Mouse (Mus musculus): ENCODE results near the gene Apobec2. TPM values are rescaled to one million over a fixed set of nuclear protein-coding genes. Genes with fewer than 3 reads are reported as not detected.

Gene Apobec2
- polyA plus RNA-seq, 1 experiment, result 0.27 TPM

DNA sequence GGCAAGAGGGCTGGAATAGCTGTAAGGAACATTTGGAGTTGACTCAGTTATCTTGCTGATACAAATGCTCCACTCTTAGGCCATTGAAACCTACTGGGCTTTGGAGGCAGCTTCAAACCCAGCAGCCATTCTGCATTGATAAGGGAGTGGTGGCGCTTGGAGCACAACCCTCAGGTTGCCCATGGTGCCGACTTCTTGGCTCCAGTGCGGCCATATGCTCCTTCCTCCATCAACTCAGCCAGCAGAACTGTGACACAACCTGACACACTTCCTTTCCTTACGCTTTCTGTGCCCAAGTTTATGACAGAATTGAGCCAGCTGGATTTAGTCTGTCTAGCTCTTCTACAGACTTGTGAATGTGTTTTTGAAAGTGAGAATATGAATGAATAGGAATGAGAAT is 25.6 kb downstream of the Apobec2 start:
- Histone ChIP-seq H3K79me2 (ENCODE audit: control insufficient read depth, insufficient read depth) (peaks cover 85% of the 10 kb centered on the region), H3ac (ENCODE audit: control insufficient read depth, insufficient read length, low read depth) (no peak overlapping the region), H3K4me3 (ENCODE audit: insufficient read depth, poor library complexity, severe bottlenecking) (no peak overlapping the region), H3K79me3 (ENCODE audit: low read depth) (peaks cover 70% of the 10 kb centered on the region), H3K36me3 (ENCODE audit: control insufficient read depth, insufficient read depth) (peaks cover 28% of the 10 kb centered on the region), H3K27me3 (ENCODE audit: control insufficient read depth, insufficient read depth, insufficient read length) (no peaks in the 10 kb centered on the region)
- TF ChIP-seq FOSL1 (IDR thresholded peaks at IDR 0.05; ENCODE audit: insufficient read depth, low read length, poor library complexity, severe bottlenecking) (no peak), MAX (IDR thresholded peaks at IDR 0.05) (no peak), MYOD1 (IDR thresholded peaks at IDR 0.05; ENCODE audit: control insufficient read depth, insufficient read length, low read depth) (no peak), CTCF (IDR thresholded peaks at IDR 0.05; ENCODE audit: control insufficient read depth, insufficient read depth, insufficient read length) (no peak), MYOG (IDR thresholded peaks at IDR 0.05; ENCODE audit: control insufficient read depth, extremely low read depth, insufficient read length) (no peak)

GRCm38 (mm10) chr17:48404706-48405105 is 28.0 kb downstream of the Apobec2 start:
- peaks cover 93% of the 10 kb centered on the region for H3K79me2 ChIP-seq (ENCODE audit: control insufficient read depth, insufficient read depth)
- no peaks in the 10 kb centered on the region for H3K27me3 ChIP-seq (ENCODE audit: control insufficient read depth, insufficient read depth, insufficient read length)
- no peak for TF ChIP-seq MYOG (IDR thresholded peaks at IDR 0.05; ENCODE audit: control insufficient read depth, extremely low read depth, insufficient read length)
- no peak for TF ChIP-seq USF1 (IDR thresholded peaks at IDR 0.05; ENCODE audit: low read depth)
- no peak for TF ChIP-seq MYOD1 (IDR thresholded peaks at IDR 0.05; ENCODE audit: control insufficient read depth, insufficient read length, low read depth)
- TF ChIP-seq CEBPB (IDR thresholded peaks at IDR 0.05; ENCODE audit: low read depth), result no peak
- no peak for TF ChIP-seq CTCF (IDR thresholded peaks at IDR 0.05; ENCODE audit: control insufficient read depth, insufficient read depth, insufficient read length)
- TF ChIP-seq MAX (IDR thresholded peaks at IDR 0.05), result no peak
- no peak for TF ChIP-seq FOSL1 (IDR thresholded peaks at IDR 0.05; ENCODE audit: insufficient read depth, low read length, poor library complexity, severe bottlenecking)
- peaks cover 32% of the 10 kb centered on the region for H3K36me3 ChIP-seq (ENCODE audit: control insufficient read depth, insufficient read depth)
- no peak overlapping the region for H3K4me3 ChIP-seq (ENCODE audit: insufficient read depth, poor library complexity, severe bottlenecking)
- no peak overlapping the region for H3ac ChIP-seq (ENCODE audit: control insufficient read depth, insufficient read length, low read depth)
- H3K79me3 ChIP-seq (ENCODE audit: low read depth), result peaks cover 78% of the 10 kb centered on the region

- peaks cover 77% of the 10 kb centered on the region for H3K79me3 ChIP-seq (ENCODE audit: low read depth)
- no peak overlapping the region for H3K4me3 ChIP-seq (ENCODE audit: insufficient read depth, poor library complexity, severe bottlenecking)
- H3K36me3 ChIP-seq (ENCODE audit: control insufficient read depth, insufficient read depth), result peaks cover 39% of the 10 kb centered on the region
- H3K79me2 ChIP-seq (ENCODE audit: control insufficient read depth, insufficient read depth), result peaks cover 96% of the 10 kb centered on the region
- TF ChIP-seq USF1 (IDR thresholded peaks at IDR 0.05; ENCODE audit: low read depth), result no peak
- no peak for TF ChIP-seq MYOD1 (IDR thresholded peaks at IDR 0.05; ENCODE audit: control insufficient read depth, insufficient read length, low read depth)
- no peak for TF ChIP-seq CEBPB (IDR thresholded peaks at IDR 0.05; ENCODE audit: low read depth)
- no peak for TF ChIP-seq MYOG (IDR thresholded peaks at IDR 0.05; ENCODE audit: control insufficient read depth, extremely low read depth, insufficient read length)
- TF ChIP-seq MAX (IDR thresholded peaks at IDR 0.05), result no peak
- TF ChIP-seq CTCF (IDR thresholded peaks at IDR 0.05; ENCODE audit: control insufficient read depth, insufficient read depth, insufficient read length), result no peak
- TF ChIP-seq FOSL1 (IDR thresholded peaks at IDR 0.05; ENCODE audit: insufficient read depth, low read length, poor library complexity, severe bottlenecking), result no peak
- H3K27me3 ChIP-seq (ENCODE audit: control insufficient read depth, insufficient read depth, insufficient read length), result no peaks in the 10 kb centered on the region
- no peak overlapping the region for H3ac ChIP-seq (ENCODE audit: control insufficient read depth, insufficient read length, low read depth)
These were observed 28.9 kb downstream of the Apobec2 start for GRCm38 (mm10) chr17:48403848-48404247.

- Histone ChIP-seq H3K79me2 (ENCODE audit: control insufficient read depth, insufficient read depth) (peaks cover 95% of the 10 kb centered on the region), H3ac (ENCODE audit: control insufficient read depth, insufficient read length, low read depth) (no peak overlapping the region), H3K4me3 (ENCODE audit: insufficient read depth, poor library complexity, severe bottlenecking) (no peak overlapping the region), H3K79me3 (ENCODE audit: low read depth) (peaks cover 75% of the 10 kb centered on the region), H3K27me3 (ENCODE audit: control insufficient read depth, insufficient read depth, insufficient read length) (no peaks in the 10 kb centered on the region), H3K36me3 (ENCODE audit: control insufficient read depth, insufficient read depth) (peaks cover 48% of the 10 kb centered on the region)
- TF ChIP-seq MYOD1 (IDR thresholded peaks at IDR 0.05; ENCODE audit: control insufficient read depth, insufficient read length, low read depth), result no peak
- TF ChIP-seq MAX (IDR thresholded peaks at IDR 0.05), result no peak
- TF ChIP-seq FOSL1 (IDR thresholded peaks at IDR 0.05; ENCODE audit: insufficient read depth, low read length, poor library complexity, severe bottlenecking), result no peak
- no peak for TF ChIP-seq USF1 (IDR thresholded peaks at IDR 0.05; ENCODE audit: low read depth)
These were observed 30.0 kb downstream of the Apobec2 start for GRCm38 (mm10) chr17:48402751-48403150.

GRCm38 (mm10) chr17:48401710-48402109 is 31.0 kb downstream of the Apobec2 start:
- H3K36me3 ChIP-seq (ENCODE audit: control insufficient read depth, insufficient read depth), result peaks cover 53% of the 10 kb centered on the region

DNA sequence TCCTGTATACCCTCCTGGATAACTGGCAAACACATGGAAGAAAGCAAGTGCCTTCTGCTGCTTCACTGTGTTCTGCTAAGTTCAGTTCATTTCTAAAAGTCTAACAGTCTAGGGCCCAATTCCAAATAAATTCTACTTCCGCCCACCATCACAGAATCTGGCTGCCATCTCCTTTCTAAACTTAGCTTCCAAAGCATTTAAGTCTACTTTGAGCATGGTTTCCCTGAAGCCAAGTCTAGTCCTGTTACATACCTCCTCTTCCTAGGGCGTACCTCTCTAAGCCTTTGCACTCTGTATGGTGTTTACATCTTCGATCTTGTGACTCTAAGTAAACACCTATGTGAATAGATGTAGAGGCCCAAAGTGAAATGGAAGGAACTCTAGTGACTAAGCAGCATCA is 40.1 kb downstream of the Apobec2 start:
- Histone ChIP-seq H3K79me3 (ENCODE audit: low read depth) (peaks cover 8% of the 10 kb centered on the region), H3K36me3 (ENCODE audit: control insufficient read depth, insufficient read depth) (peaks cover 94% of the 10 kb centered on the region), H3K4me3 (ENCODE audit: insufficient read depth, poor library complexity, severe bottlenecking) (no peak overlapping the region), H3K27me3 (ENCODE audit: control insufficient read depth, insufficient read depth, insufficient read length) (no peaks in the 10 kb centered on the region), H3ac (ENCODE audit: control insufficient read depth, insufficient read length, low read depth) (no peak overlapping the region), H3K79me2 (ENCODE audit: control insufficient read depth, insufficient read depth) (peaks cover 16% of the 10 kb centered on the region)
- TF ChIP-seq CEBPB (IDR thresholded peaks at IDR 0.05; ENCODE audit: low read depth) (no peak), MYOG (IDR thresholded peaks at IDR 0.05; ENCODE audit: control insufficient read depth, extremely low read depth, insufficient read length) (no peak), CTCF (IDR thresholded peaks at IDR 0.05; ENCODE audit: control insufficient read depth, insufficient read depth, insufficient read length) (no peak), MAX (IDR thresholded peaks at IDR 0.05) (no peak), MYOD1 (IDR thresholded peaks at IDR 0.05; ENCODE audit: control insufficient read depth, insufficient read length, low read depth) (no peak), USF1 (IDR thresholded peaks at IDR 0.05; ENCODE audit: low read depth) (no peak), FOSL1 (IDR thresholded peaks at IDR 0.05; ENCODE audit: insufficient read depth, low read length, poor library complexity, severe bottlenecking) (no peak)

More at GRCm38 (mm10) chr17:48401710-48402109, 31.0 kb downstream of the Apobec2 start:
- no peak overlapping the region for H3ac ChIP-seq (ENCODE audit: control insufficient read depth, insufficient read length, low read depth)
- no peak overlapping the region for H3K4me3 ChIP-seq (ENCODE audit: insufficient read depth, poor library complexity, severe bottlenecking)
- H3K79me2 ChIP-seq (ENCODE audit: control insufficient read depth, insufficient read depth), result peaks cover 95% of the 10 kb centered on the region
- TF ChIP-seq MYOG (IDR thresholded peaks at IDR 0.05; ENCODE audit: control insufficient read depth, extremely low read depth, insufficient read length) (no peak), FOSL1 (IDR thresholded peaks at IDR 0.05; ENCODE audit: insufficient read depth, low read length, poor library complexity, severe bottlenecking) (no peak), MAX (IDR thresholded peaks at IDR 0.05) (no peak), CTCF (IDR thresholded peaks at IDR 0.05; ENCODE audit: control insufficient read depth, insufficient read depth, insufficient read length) (no peak), USF1 (IDR thresholded peaks at IDR 0.05; ENCODE audit: low read depth) (no peak), CEBPB (IDR thresholded peaks at IDR 0.05; ENCODE audit: low read depth) (no peak), MYOD1 (IDR thresholded peaks at IDR 0.05; ENCODE audit: control insufficient read depth, insufficient read length, low read depth) (no peak)
- H3K79me3 ChIP-seq (ENCODE audit: low read depth), result peaks cover 72% of the 10 kb centered on the region
- no peaks in the 10 kb centered on the region for H3K27me3 ChIP-seq (ENCODE audit: control insufficient read depth, insufficient read depth, insufficient read length)
